Mouse (Mus musculus) left cerebral cortex, postnatal 4 days (tissue): ENCODE results near the gene Lrrc47. TPM values are rescaled to one million over a fixed set of nuclear protein-coding genes. Genes with fewer than 3 reads are reported as not detected.

Source experiments
- DNase-seq: peaks from one replicate; pipeline ENCODE4 v3.0.0-alpha.2; 2022
- intact Hi-C: fragments of 180-260 bp; cut with DNase I; formaldehyde crosslinking; loops from one replicate; pipeline ENCODE4 v1.15.1; 2025
- total RNA-seq, 2 experiments: library from RNA; stranded (reverse); gene quantifications; 2 replicates each; pipeline ENCODE4 v1.2.3; 2021

The Lrrc47 gene
- total RNA-seq, 2 experiments from 2014 or later, result 54.2 to 59.9 TPM

DNA sequence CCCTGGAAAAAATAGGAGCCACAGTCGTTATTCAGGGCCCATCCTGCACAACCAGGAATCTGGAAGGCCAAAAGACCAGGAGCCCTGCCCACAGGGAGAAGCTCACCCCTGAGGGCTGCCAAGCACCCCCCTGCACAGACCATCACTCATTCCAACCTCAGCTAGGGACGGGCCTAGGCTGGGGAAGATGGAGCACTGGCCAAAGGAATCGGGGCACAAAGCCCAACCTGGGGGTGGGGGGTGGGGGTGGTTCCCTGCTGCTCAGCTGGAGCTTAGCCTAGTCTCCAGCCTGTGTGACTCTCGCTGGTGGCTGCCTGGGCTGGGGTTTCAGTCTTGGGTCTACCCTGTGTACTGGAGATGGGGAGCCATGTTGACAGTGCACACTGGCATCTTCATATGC, 11.3 kb downstream of the Lrrc47 start:
- DNase-seq, result peak; percentile 34
- intact Hi-C loops, result no loop called here

DNA sequence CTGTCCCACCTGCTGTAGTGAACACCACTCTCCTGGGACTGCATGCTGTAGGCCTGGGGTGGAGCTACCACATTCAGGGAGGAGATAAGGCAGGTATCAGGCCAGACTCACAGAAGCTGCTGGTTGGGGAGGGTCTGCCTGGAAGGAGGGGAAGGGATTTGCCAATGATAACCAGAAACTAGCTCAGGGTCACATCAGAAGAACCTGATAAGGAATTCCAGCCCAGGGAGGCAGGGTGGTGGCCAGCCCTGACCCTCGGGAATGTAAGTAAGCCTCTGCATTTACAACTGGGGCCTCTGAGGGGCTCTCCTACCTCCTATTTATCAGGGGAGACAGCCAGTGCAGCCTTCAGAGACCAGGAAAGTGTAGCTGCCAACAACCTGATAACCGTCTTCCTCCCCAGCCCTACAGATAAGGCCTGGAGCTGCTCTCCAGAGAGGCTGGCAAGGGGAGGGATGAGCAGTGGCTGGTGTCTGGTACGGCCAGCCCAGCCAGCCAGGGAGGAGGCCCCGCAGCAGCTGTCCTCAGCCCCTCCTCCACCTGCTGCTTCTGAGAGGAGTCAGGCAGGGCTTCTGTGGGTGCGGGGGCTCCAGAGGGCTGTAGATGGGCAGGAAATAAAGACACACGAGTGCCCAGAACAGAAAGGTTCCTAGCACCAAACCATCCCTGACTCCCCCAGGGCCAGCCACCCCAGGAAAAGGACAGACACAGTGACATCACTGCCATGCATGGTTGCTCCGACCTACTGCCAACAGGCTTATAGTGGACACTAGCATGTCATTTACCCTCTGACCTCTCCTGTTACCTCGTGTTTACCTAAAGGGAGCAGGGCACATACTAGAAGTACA, 12.4 kb downstream of the Lrrc47 start:
- DNase-seq, result peak; percentile 32
- intact Hi-C loops, result no loop called here

DNA sequence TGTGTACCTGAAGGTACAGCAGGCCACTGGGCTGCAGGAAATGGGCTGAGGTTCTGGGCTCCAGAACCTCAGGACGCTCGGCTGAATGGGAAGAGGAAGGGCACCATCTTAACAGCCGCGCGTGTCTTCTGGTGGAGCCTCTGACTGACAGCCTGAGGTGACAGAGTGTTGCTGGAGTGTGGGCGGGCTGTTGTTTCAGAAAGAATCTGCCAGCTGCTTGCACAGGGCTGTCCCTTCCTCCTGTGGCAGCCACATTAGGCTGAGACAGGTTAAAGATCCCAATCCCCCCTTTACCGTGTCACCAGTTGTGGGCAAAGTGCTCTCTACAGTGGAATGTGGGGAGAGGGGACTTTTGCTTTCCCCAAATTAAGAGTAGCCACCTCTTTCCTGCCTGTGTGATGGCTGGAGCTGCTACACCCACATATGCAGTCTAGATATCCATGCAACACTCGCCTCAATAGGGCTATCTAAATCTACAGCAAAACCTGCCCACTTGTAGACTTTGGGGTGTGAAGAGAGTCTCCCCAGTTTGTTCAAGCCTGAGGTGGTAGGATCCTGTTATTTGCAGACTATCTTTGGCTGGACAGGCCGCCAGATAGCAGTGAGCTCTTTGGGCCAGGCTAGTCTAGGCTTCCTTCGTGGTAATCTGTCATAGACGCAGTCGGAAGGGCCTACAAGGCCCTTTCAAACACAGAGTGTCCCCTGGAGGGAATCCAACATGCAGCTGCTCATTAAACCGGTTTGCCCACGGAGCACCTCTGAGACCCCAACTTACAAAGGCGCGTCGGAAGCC, 13.4 kb downstream of the Lrrc47 start:
- DNase-seq, result no peak

DNA sequence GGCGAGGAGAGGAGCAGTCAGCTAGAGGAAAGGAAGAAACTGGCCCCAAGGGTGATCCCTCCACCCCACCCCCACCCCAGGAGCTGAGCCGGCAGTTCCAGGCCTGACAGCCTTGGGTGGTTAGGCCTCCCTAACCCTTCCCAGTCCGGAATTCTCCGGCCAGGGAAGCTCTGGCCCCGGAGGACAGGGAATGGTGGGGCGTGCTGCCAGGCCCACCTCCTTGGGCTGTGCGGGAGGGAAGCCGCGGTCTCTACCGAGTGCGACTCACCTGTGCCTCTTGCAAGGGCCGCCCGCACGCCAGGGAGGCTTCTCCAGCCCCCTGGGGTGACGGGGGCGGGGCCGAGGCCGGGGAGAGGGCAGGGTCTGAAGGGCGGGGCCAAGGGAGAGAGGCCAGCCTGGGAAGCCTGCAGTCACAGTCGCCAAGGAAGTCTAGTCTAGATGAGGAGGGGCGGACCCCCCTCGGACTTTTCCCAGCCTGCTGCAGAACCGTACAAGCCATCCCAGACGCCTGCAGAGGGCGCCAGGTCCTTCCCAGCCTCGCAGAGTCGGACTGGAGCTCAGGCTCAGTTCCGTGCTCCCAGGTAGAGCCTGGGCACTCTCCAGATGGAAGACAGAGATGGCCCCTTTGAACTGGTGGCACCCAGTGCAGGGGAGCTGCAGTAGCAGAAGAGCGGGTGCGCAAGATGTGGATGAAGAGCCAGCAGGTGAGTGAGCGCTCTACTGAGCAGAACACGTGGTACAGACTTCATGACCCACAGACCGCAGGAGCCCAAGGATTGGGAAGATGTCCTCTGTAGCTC, 14.3 kb downstream of the Lrrc47 start, which contains the start of gene Smim1:
TSS of gene Smim1 (minus strand) at position 590 of the 800 bp plus-strand sequence.
- peak; percentile 69 for DNase-seq
- intact Hi-C loops, result no loop called here

More for the DNA sequence above, 13.4 kb downstream of the Lrrc47 start:
- intact Hi-C loops, result no loop called here

DNA sequence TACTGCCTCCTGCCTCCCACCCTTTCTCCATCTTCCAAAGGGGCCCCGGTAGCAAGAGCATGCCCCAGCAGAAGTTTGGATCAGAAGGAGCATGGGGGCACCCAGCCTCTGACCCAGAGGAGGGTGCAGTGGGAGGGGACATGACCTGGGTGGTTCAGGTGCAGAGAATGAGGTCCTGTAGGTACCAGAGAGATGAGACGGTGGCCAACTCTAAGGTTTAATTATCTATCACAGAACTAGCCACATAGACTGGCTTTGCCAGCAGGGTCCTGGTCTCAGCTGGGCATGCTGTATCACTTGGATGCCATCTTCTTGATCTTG, 14.9 kb downstream of the Lrrc47 start:
- DNase-seq, result no peak
- intact Hi-C loops, result no loop called here

DNA sequence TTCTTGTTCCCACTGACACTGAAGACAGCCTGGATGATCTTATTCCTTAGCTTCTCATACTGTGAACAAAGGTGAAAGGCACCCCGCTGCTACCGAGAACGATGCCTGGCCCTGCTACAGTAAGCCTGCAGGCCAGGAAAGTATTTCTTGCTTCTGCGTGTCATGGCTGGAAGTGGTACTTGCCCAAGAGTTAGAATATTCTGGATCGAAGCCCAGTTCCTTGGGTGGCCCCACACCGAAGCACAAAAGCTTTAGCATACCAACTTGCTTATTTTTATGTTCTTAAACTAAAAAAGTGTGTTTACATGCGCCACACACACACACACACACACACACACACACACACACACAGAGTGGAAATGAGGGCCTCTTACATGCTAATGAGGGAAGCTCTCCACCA, 16.5 kb downstream of the Lrrc47 start:
- intact Hi-C loops, result no loop called here
- DNase-seq, result no peak

DNA sequence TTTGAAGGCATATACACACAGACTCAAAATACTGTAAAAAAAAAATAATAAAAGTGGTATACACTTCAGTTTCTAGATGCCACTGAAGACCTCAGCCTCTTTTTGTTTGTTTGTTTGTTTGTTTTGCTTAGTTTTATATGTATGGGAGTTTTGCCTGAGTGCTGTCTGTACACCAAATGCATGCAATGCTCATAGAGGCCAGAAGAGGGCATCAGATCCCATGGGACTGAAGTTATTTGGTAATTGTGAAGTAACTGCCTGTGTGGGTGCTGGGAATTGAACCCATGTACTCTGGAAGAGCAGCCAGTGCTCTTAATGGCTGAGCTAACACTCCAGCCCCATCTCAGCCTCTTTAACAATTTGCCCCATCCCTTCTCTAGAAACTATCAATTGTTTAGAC, 17.1 kb downstream of the Lrrc47 start:
- no peak for DNase-seq
- intact Hi-C loops, result no loop called here

DNA sequence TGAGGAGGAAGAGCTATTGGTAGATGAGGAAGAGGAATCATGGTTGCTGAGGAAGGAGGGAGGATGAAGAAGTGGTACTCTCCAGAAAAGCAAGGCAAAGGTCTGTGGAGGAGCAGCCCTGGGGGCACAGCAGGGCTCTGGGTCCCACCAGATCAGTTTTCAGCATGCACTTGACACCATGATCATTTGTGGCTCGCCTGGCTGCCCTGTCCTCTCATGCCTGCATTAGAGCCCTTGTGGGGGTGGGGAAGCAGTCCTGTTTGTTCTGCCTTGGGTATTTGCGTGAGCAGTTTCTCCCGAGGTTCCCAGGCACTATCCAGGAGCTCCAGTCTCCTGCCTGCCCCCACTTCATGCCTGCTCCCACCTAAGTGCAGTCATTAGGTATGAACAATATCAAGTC, 25.6 kb downstream of the Lrrc47 start:
- DNase-seq, result no peak
- intact Hi-C loops, result no loop called here

DNA sequence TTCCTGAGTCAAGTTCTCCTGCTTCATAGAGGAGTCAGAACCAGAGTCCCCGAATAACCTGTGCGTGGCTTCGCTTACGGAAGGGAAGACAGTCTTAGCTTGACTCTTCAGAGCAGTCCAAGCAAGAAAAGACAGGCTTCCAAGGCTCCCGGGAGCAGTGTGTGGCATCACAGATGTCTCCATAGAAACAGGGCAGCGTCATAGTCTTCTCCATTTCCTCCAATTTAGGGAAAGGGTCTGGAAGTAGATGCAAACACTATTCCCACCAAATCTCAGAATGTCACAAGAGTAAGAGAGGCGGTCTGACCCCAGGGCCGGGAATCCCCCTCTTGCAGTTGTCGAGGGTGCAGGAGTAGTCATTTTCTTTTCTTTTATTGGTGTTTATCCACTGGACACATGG, 31.0 kb downstream of the Lrrc47 start, which contains the start of gene Ccdc27:
TSS of gene Ccdc27 (minus strand) at position 101 of the 400 bp plus-strand sequence.
- intact Hi-C loops, result no loop called here
- DNase-seq, result no peak

DNA sequence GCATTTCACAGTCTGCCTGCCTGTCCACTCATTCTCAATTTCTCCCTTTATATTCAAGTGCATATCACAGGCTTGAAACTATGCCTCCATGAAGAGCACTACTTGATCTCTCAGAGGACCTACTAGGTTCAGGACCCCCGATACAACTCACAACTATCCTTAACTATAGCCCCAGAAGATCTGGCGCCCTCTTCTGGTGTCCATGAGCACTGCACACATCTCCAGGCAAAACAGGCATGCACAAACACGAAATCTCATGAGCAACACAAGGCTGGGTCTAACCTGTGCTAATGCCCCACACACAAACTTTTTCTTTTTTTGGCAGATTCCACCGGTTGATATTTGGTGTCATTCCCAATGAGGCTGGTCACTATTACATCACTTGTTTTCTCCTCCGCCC, 34.3 kb downstream of the Lrrc47 start:
- no peak for DNase-seq
- intact Hi-C loops, result no loop called here

DNA sequence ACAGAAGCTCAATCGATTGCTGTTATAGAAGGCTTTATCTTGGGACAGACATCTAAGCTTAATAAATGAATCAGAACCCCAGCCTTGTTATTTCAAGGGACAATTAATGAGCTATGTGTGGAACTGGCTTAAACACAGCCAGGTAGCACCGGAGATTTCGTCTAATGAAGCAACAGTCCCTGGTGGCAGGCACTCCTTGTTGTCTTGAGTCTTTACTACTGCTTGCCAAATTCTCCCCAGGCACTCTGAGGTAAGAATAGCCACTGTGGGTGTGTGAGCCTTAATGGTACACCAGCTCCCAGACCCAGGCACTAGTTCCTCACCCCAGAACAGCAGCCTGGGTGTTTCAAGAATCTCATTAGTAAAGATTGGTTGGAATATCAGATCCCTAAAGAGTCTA, 39.9 kb downstream of the Lrrc47 start:
- DNase-seq, result no peak
- intact Hi-C loops, result no loop called here

DNA sequence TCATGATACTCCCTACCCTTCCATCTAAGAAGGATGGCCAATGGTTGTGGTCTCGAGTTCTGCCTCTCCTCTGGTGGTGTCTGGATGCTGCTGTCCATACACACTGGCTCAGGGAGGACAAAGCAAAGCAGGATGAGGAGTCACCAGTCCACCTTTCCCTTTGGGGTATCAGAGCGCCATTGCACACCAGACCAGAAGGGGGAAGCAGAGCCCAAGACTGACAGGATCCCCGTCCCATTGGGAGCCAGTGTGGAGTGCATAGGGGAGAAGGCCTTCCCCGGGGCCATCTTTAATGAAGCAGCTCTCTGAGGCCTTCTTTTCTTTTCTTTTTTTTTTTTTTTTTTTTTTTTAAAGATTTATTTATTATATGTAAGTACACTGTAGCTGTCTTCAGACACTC, 41.5 kb downstream of the Lrrc47 start:
- no peak for DNase-seq
- intact Hi-C loops, result no loop called here

DNA sequence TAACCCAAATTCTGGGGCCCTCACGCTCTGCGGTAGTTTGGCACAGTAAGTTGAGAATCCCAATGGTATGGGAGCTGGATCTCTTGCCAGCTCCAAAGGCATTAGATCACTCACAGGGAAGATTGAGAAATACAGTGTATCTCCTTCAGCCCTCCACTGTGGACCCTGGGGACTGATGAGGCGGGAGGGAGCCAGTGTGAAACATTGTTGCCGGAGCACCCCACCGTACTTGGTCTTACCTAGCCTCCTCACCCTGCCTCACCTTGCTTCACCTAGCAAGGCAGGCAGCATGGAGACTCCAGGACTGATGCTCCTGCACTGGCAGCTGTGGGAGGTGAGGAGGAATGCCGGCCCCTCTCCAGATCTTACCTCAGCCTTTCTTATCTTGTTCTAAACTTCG, 44.0 kb downstream of the Lrrc47 start:
- intact Hi-C loops, result no loop called here
- DNase-seq, result no peak

DNA sequence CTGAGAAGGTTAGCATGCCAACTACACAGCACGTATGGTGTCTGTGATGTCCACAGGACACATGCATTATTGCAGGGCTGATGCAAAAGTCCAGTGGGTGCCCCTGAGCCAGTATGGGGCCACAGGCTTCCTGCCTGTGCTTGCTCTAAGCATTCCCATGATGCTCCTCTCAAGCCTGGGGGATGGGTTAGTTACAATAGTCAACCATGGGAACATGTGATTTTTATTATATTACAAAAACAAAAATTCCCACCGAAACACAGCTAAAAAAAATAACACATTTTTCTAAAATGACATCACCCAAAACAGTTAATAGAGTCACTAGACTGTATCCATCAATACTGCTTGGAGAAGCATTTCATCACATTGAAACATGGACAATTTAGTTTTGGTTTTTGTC, 44.5 kb downstream of the Lrrc47 start:
- DNase-seq, result no peak
- intact Hi-C loops, result no loop called here

DNA sequence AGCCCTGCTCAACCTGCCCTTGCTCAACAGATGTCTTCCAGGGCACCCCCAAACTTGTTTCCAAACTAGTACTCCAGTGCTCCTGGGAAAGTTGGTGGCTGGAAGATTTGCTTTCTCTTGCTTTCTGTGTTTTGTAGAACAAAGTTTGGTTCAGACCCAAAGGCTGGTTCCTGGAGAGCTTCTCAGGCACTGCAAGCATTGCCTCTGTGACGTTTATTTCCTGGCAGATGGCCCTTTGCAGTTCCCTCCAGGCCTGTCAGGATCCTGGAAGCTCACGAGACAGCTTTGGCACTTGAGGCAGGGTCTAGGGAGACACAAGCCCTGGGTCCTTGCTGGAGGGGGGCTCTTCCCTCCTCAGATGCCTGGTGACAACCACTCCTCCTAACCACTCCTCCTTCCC, 45.1 kb downstream of the Lrrc47 start:
- DNase-seq, result no peak
- intact Hi-C loops, result no loop called here

DNA sequence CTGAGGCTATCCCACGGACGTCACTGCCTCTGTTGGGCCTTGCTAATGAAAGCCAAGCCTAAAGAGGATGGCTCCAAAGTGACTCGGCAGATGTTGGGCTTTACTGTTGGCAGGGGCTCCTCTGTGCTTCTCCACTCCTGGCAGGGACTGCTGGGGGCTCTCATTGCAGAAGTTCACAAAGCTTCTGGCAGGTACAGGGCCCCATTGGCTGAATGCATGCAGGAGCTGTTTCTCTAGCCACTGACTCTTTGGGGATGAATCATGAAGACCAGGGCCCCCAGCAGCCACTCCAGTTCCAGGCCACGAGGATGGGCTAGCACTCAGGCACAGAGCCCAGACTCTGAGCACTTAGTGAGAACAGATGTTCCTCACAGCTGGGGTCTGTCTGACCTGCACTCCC, 46.2 kb downstream of the Lrrc47 start:
- intact Hi-C loops, result no loop called here
- DNase-seq, result no peak

DNA sequence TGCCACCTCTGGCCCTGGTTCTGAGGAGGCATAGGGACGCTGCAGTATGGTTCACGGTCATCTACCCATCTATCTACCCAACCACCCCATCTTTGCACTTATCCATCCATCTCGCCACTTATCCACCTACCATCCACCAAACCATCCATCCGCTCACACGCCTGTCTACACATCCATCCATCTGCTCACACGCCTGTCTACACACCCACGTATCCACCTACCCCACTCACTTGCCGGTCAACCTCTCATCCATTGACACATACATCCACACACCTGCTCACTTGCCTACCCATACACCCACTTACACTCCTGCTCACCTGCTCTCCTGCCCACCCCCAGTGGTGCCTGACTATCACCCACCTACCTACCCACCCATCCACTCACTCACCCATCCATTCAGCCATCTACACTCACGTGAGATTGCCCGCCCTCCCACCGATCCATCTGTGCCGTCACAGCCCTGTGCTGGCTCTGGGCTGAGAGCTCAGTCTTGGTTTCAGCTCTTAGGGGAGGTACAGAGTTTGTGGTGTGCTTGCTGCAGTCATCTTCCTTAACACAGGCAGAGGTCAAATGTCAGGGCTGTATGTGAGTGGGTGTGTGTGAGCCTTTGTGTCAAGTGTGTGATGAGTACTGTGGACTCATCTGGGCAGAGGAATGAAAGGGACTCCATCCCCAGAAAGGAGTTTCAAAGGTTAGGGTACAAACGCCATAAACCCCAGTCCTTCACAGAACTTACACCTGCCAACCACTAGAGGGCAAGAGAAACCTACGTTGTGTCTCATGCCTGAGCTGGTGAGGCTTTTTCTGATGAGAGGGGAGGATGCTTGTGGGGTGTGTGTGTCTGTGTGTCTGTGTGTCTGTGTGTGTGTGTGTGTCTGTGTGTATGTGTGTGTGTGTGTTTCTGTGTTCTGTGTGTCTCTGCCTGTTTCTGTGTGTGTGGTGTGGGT, 53.6 kb downstream of the Lrrc47 start:
- intact Hi-C loops, result loop anchor here (5.0 to 10.0 kb wide), 2 partner anchors 77 to 230 kb away; partner anchors contain the start of genes Trp73 and Wrap73
- DNase-seq, result peak; percentile 27

DNA sequence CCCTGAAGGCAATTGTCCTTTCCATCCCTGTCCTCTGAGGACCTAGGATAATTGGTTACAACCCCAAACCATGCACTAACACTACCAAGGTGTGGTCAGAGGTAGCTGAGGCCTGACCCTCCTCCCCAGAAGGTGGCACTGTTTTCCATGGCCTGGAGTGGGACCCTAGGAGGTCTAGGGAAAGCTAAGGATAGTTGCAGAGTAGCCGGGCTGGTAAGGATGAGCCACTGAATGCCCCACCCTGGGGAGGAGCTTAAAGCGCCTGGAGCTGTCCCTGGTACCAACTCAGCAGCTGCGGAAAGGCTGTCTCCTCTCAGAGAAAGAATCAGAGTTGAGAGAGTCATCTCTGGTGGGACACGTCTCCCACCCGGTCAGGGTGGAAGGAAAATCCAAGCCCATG, 59.4 kb downstream of the Lrrc47 start:
- intact Hi-C loops, result no loop called here
- peak; percentile 57 for DNase-seq
